Mouse (Mus musculus) bone marrow, adult 2 months (tissue): ENCODE measurements around the gene Sept4.

Source experiments
- CTCF ChIP-seq: fragments of 200-500 bp; IDR thresholded peaks from 2 replicates; pipeline ENCODE4 v1.5.1; 2011; ENCODE audit warnings: low read length, control low read depth; ENCODE audit not compliant: control insufficient read depth, insufficient read depth
- POLR2A ChIP-seq: fragments of 200-500 bp; IDR thresholded peaks from 2 replicates; pipeline ENCODE4 v1.6.1; 2011; ENCODE audit warnings: low read depth, mild to moderate bottlenecking, control low read depth, low read length, borderline replicate concordance; ENCODE audit not compliant: control insufficient read depth

DNA sequence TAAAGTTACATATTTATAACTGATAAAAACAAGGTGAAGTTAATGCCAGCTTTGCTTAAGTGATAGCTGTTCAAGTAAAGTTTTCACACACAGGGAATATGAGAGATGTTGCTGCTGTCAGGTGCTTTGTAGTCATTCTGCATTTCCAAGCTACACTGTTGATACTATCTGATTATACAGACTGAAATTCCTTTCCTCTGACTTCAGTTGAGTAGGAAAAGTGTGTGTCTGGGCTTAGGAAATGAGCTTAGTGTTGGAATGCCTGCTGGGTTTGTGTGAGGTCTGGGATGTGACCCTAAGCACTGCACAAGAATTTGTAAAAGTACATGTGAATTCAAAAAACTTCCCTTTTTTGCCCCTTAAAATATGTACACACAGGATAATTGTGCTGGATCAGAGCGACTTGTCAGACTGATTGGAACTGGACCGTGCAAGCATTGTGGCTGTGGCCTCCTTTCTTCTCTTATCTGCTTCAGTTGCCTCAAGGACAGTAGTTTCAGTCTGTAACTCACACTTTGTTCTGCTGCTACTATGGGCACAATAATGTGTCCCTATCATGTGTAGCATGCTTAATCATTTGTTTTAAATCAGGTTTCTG is 13.5 kb upstream of the Sept4 start:
- TF ChIP-seq CTCF = no peak
- no peak for TF ChIP-seq POLR2A
